ENCODE assay signal across 11 mouse cellular contexts in the genomic region with DNA sequence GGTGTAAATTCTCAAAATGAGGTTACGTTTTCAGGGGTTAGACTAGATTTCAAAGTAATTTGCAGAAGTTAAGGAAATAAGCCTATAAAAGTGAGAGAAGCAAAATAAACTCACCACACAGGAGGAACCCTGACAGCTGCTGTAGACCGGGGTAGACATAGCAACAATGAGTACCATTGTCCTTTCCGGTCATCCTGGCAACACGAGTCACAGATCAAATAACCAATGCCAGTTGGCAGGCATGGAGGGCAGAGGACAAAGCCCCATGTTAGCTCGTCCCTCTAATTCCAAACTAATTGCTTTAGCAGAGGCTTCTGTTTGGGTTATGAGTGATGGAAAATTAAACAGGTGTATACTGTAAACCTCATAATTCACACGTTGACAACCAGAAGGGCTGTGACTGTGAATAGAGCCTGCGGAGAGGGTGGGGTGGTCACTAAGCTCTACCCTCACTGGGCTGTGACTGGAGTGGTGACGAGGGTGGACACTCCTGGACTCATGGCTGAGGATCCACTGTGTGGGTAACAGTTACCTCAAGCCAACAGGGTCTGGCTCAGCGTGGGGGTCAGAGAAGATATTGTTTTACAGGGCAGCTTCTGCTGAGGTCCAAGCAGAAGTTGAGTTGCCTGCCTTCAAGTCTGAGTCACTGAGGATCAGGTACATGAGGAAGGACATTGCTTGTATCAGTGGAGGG. TPM values are rescaled to one million over a fixed set of nuclear protein-coding genes. Genes with fewer than 3 reads are reported as not detected.
A peak's percentile ranks its signal among the peaks of the same experiment; 100 is the strongest.
DNase-seq lines count a peak whose midpoint lies in the region; ATAC-seq lines count a peak whose summit lies in the region.
"Had no signal": no experiment of that assay in that cellular context is flagged by ENCODE, and none has a peak within 500 bp of the region (broad histone marks: within the 10 kb centered on the region; RNA-seq: fewer than 3 reads in every experiment).

No protein-coding gene starts in this region.

- no peak overlapping the region for H3K9ac ChIP-seq in intestine, embryonic 15.5 days
- H3K9ac ChIP-seq in stomach, embryonic 15.5 days, result no peak overlapping the region

- no peaks in the 10 kb centered on the region for H3K9me3 ChIP-seq in intestine, embryonic 15.5 days
- H3K9me3 ChIP-seq in stomach, embryonic 15.5 days, result no peaks in the 10 kb centered on the region

- no peaks in the 10 kb centered on the region for H3K36me3 ChIP-seq in intestine, embryonic 15.5 days
- H3K36me3 ChIP-seq in stomach, embryonic 15.5 days, result no peaks in the 10 kb centered on the region

- H3K27ac ChIP-seq in intestine, embryonic 15.5 days, result no peak overlapping the region
- no peak overlapping the region for H3K27ac ChIP-seq in stomach, embryonic 15.5 days

- ATAC-seq in intestine, embryonic 15.5 days, result peak; percentile 44
- ATAC-seq in stomach, embryonic 15.5 days (ENCODE audit: insufficient read depth, low FRiP score, low read depth), result peak; percentile 25; the same call in 1 of the 2 replicates
- ATAC-seq: activated CD4-positive, CD25-positive, alpha-beta regulatory T cell, adult 4 months had no signal

- DNase-seq in heart, adult 11 months, result peak; percentile 86
- DNase-seq in heart, postnatal 36 days, result no peak
- DNase-seq in left cerebral cortex, postnatal 4 days, result peak; percentile 26
- no peak for DNase-seq in left cerebral cortex, postnatal 25 days (ENCODE audit: low spot score in 2 of 2)
- no peak for DNase-seq in right cerebral cortex, postnatal 36 days (ENCODE audit: low spot score in 2 of 2)
- DNase-seq: kidney, postnatal 10 days; thymus, adult 18-20 months had no signal

- 73% methylated on average over 9 of the region's 9 CpGs for WGBS in intestine, embryonic 15.5 days
- 69% methylated on average over 9 of the region's 9 CpGs for WGBS in stomach, embryonic 15.5 days

- H3K4me3 ChIP-seq in intestine, embryonic 15.5 days (replicated peaks), result no peak overlapping the region
- no peak overlapping the region for H3K4me3 ChIP-seq in stomach, embryonic 15.5 days (replicated peaks)

- no peaks in the 10 kb centered on the region for H3K27me3 ChIP-seq in intestine, embryonic 15.5 days (replicated peaks)
- no peaks in the 10 kb centered on the region for H3K27me3 ChIP-seq in stomach, embryonic 15.5 days (replicated peaks)

- no peaks in the 10 kb centered on the region for H3K4me1 ChIP-seq in intestine, embryonic 15.5 days (replicated peaks)
- 0 out of 2 replicates have a peak, but pooled peaks cover 1% of the 10 kb centered on the region for H3K4me1 ChIP-seq in stomach, embryonic 15.5 days

- H3K4me2 ChIP-seq in intestine, embryonic 15.5 days (replicated peaks), result no peak overlapping the region
- no peak overlapping the region for H3K4me2 ChIP-seq in stomach, embryonic 15.5 days
- H3K4me2 ChIP-seq: liver, embryonic 11.5 days had no signal

- intact Hi-C loops in heart, postnatal 36 days (cut with DNase I), result loop anchor here (5.0 kb wide), 1 partner anchor 266 kb away; a partner anchor contains a TSS
- intact Hi-C loops in left cerebral cortex, postnatal 4 days (cut with DNase I), result loop anchor here (10.0 kb wide), 1 partner anchor 513 kb away; no protein-coding TSS in a partner anchor
- intact Hi-C loops in left cerebral cortex, postnatal 25 days (cut with DNase I), result no loop called here

RNA-seq across cellular contexts. Expression of a gene that starts 39.7 kb away (rescaled TPM):
- 10 to 100 TPM; 12.1 to 16.4 TPM for total RNA-seq in heart, postnatal 36 days (2021)
- 1 to 10 TPM; 7.6 TPM for total RNA-seq in left cerebral cortex, postnatal 4 days (2021)
- total RNA-seq in left cerebral cortex, postnatal 25 days (2021), result 1 to 10 TPM; 8.1 to 9.8 TPM
- polyA plus RNA-seq in intestine, embryonic 15.5 days (2015; fragmentation: Nextera tagmentation; extraction: Ambion mirVana), result 14.9 and 17.0 TPM in 2 replicates
- 7.1 and 9.6 TPM in 2 replicates for polyA plus RNA-seq in stomach, embryonic 15.5 days (2015; fragmentation: Nextera tagmentation; extraction: Ambion mirVana)

Comparison
In these comparisons a context has a peak if more than half of its experiments do, and no peak if none do; other contexts are left out.
1. DNase-seq: peak in heart, adult 11 months (single experiment) and left cerebral cortex, postnatal 4 days (single experiment); none in heart, postnatal 36 days (0 of 2), left cerebral cortex, postnatal 25 days (0 of 2) and right cerebral cortex, postnatal 36 days (0 of 2).